Mouse (Mus musculus) ES-E14 (cell line): ENCODE measurements around the gene Cyb561. TPM values are rescaled to one million over a fixed set of nuclear protein-coding genes. Genes with fewer than 3 reads are reported as not detected.

Experiments
- DNase-seq: peaks from one replicate; pipeline ENCODE4 v3.0.0-alpha.2; 2013; ENCODE audit warnings: low read depth, low spot score
- H3K27ac ChIP-seq: 2 replicates; pipeline ENCODE4 v1.5.1; 2012; ENCODE audit warnings: low read depth, mild to moderate bottlenecking, low read length, moderate library complexity, mixed read lengths; ENCODE audit not compliant: poor library complexity, insufficient read depth, severe bottlenecking
- H3K36me3 ChIP-seq: 2 replicates; pipeline ENCODE4 v1.6.1; 2012; ENCODE audit warnings: mild to moderate bottlenecking, low read length, moderate library complexity, mixed read lengths; ENCODE audit not compliant: control insufficient read depth, poor library complexity, insufficient read depth, severe bottlenecking
- H3K4me1 ChIP-seq, 2 experiments: fragments of 150-350 bp in 1 of 2; sonication (generic) in 1 of 2; 2 replicates each; pipeline ENCODE4 v1.6.1; 2012; ENCODE audit warnings: low read length in 2 of 2, mild to moderate bottlenecking in 1 of 2, mixed read lengths in 1 of 2; ENCODE audit not compliant: control insufficient read depth in 2 of 2, insufficient read depth in 2 of 2, poor library complexity in 1 of 2
- H3K4me3 ChIP-seq, 2 experiments: fragments of 150-350 bp in 1 of 2; sonication (generic) in 1 of 2; 2 replicates each; pipeline ENCODE4 v1.5.1; 2012; ENCODE audit warnings: low read length in 2 of 2, low read depth in 1 of 2, mild to moderate bottlenecking in 1 of 2, mixed read lengths in 1 of 2; ENCODE audit not compliant: insufficient read depth in 1 of 2, poor library complexity in 1 of 2, severe bottlenecking in 1 of 2
- H3K9ac ChIP-seq: 2 replicates; pipeline ENCODE4 v1.6.1; 2012; ENCODE audit warnings: low read depth, mild to moderate bottlenecking, low read length, mixed read lengths; ENCODE audit not compliant: poor library complexity, insufficient read depth, severe bottlenecking
- H3K9me3 ChIP-seq: fragments of 150-350 bp; sonication (generic); 2 replicates; pipeline ENCODE4 v1.6.1; 2012; ENCODE audit warnings: low read depth, mild to moderate bottlenecking, low read length; ENCODE audit not compliant: control insufficient read depth, insufficient read depth
- CHD2 ChIP-seq: IDR thresholded peaks from 2 replicates; pipeline ENCODE4 v1.6.1; 2014; ENCODE audit warnings: mild to moderate bottlenecking, low read depth, low read length, inconsistent platforms
- HCFC1 ChIP-seq: IDR thresholded peaks from 2 replicates; pipeline ENCODE4 v1.6.1; 2012; ENCODE audit warnings: low read length, inconsistent platforms, borderline replicate concordance; ENCODE audit not compliant: insufficient read depth
- MAFK ChIP-seq: IDR thresholded peaks from 2 replicates; pipeline ENCODE4 v1.6.1; 2014; ENCODE audit warnings: mild to moderate bottlenecking, low read depth, low read length, inconsistent platforms; ENCODE audit not compliant: insufficient read depth
- ZC3H11A ChIP-seq: IDR thresholded peaks from 2 replicates; pipeline ENCODE4 v1.6.1; 2012; ENCODE audit warnings: low read depth, mild to moderate bottlenecking, inconsistent platforms, low read length, borderline replicate concordance
- ZNF384 ChIP-seq: IDR thresholded peaks from 2 replicates; pipeline ENCODE4 v1.6.1; 2012; ENCODE audit warnings: low read depth, low read length, inconsistent platforms
- in situ Hi-C, 2 experiments: fragments of 600-800 bp; cut with MboI; formaldehyde crosslinking; loops; one replicate each; pipeline ENCODE4 v1.15.1; 2025; ENCODE audit warnings: low sequenced_read_pairs in 2 of 2, inconsistent platforms in 1 of 2; ENCODE audit not compliant: unreplicated experiment in 2 of 2
- total RNA-seq: library from RNA; depleted of rRNA; stranded (reverse); fragments of 300-350 nt; gene quantifications from 2 replicates; pipeline ENCODE4 v1.2.3, GENCODE M21; 2012

Gene Cyb561
- total RNA-seq, 1 experiment: 14.7 TPM

- TF ChIP-seq MAFK: no peak
- no peak for TF ChIP-seq CHD2
- in situ Hi-C loops: no loop called here
- H3K27ac ChIP-seq: no peak overlapping the region
These were observed 36.3 kb upstream of the Cyb561 start for GRCm38 (mm10) chr11:105989446-105989845.

GRCm38 (mm10) chr11:105987446-105987845 lies 34.3 kb upstream of the Cyb561 start:
- H3K36me3 ChIP-seq: no peaks in the 10 kb centered on the region
- in situ Hi-C loops: no loop called here
- no peak for TF ChIP-seq ZNF384
- TF ChIP-seq CHD2: no peak
- no peak for TF ChIP-seq MAFK
- no peak overlapping the region for H3K4me3 ChIP-seq
- no peak overlapping the region for H3K9ac ChIP-seq
- DNase-seq: no peak
- peaks cover 4 to 10% of the 10 kb centered on the region in 2 experiments for H3K4me1 ChIP-seq
- H3K27ac ChIP-seq: no peak overlapping the region
- H3K9me3 ChIP-seq: no peaks in the 10 kb centered on the region

More at GRCm38 (mm10) chr11:105989446-105989845, 36.3 kb upstream of the Cyb561 start:
- DNase-seq: no peak
- Histone ChIP-seq H3K36me3 (no peaks in the 10 kb centered on the region), H3K9ac (no peak overlapping the region), H3K4me1 (peaks cover 4 to 10% of the 10 kb centered on the region in 2 experiments), H3K4me3 (no peak overlapping the region), H3K9me3 (no peaks in the 10 kb centered on the region)

- Histone ChIP-seq H3K4me1 (peaks cover 4 to 9% of the 10 kb centered on the region in 2 experiments), H3K36me3 (no peaks in the 10 kb centered on the region), H3K9ac (no peak overlapping the region), H3K27ac (no peak overlapping the region), H3K9me3 (no peaks in the 10 kb centered on the region), H3K4me3 (no peak overlapping the region)
- no peak for DNase-seq
- TF ChIP-seq ZNF384 (no peak), ZC3H11A (no peak), MAFK (no peak), HCFC1 (no peak), CHD2 (no peak)
- in situ Hi-C loops: no loop called here
These were observed 31.3 kb upstream of the Cyb561 start for GRCm38 (mm10) chr11:105984452-105984851.

- H3K27ac ChIP-seq: no peak overlapping the region
- H3K36me3 ChIP-seq: no peaks in the 10 kb centered on the region
- in situ Hi-C loops: no loop called here
These were observed 25.5 kb upstream of the Cyb561 start for GRCm38 (mm10) chr11:105978634-105979033.

GRCm38 (mm10) chr11:105978232-105978631 lies 25.1 kb upstream of the Cyb561 start:
- in situ Hi-C loops: no loop called here
- no peak for TF ChIP-seq CHD2
- TF ChIP-seq HCFC1: no peak
- no peak for TF ChIP-seq ZNF384
- TF ChIP-seq MAFK: no peak
- TF ChIP-seq ZC3H11A: no peak

More at GRCm38 (mm10) chr11:105978634-105979033, 25.5 kb upstream of the Cyb561 start:
- Histone ChIP-seq H3K9me3 (no peaks in the 10 kb centered on the region), H3K4me1 (no peaks in the 10 kb centered on the region), H3K4me3 (no peak overlapping the region), H3K9ac (no peak overlapping the region)
- DNase-seq: no peak
- TF ChIP-seq ZNF384: no peak
- no peak for TF ChIP-seq HCFC1
- no peak for TF ChIP-seq MAFK
- no peak for TF ChIP-seq CHD2

More at GRCm38 (mm10) chr11:105978232-105978631, 25.1 kb upstream of the Cyb561 start:
- Histone ChIP-seq H3K4me1 (no peaks in the 10 kb centered on the region), H3K9me3 (no peaks in the 10 kb centered on the region), H3K36me3 (no peaks in the 10 kb centered on the region), H3K4me3 (no peak overlapping the region), H3K27ac (no peak overlapping the region), H3K9ac (no peak overlapping the region)
- no peak for DNase-seq
